Mouse (Mus musculus): ENCODE results near the gene Smyd4. TPM values are rescaled to one million over a fixed set of nuclear protein-coding genes. Genes with fewer than 3 reads are reported as not detected.
A peak's percentile ranks its signal among the peaks of the same experiment; 100 is the strongest.

The Smyd4 gene
- total RNA-seq (2021), result 10 to 100 TPM; 13.2 to 16.4 TPM

- peak; percentile 93 to 96 for DNase-seq (ENCODE audit: low spot score in 2 of 2)
- intact Hi-C loops (cut with DNase I), result loop anchor here (5.0 kb wide), 1 partner anchor 114 kb away; the partner anchor contains the start of gene Tlcd2
Observed at GRCm38 (mm10) chr11:75348199-75348889, at the start of gene Smyd4, which contains the start of gene Rpa1. Smyd4 (plus strand) TSS chr11:75348433. Rpa1 (minus strand) TSS chr11:75348324.

GRCm38 (mm10) chr11:75298491-75298890, 49.7 kb upstream of the Smyd4 start:
- DNase-seq (ENCODE audit: low spot score in 2 of 2), result no peak
- intact Hi-C loops (cut with DNase I), result no loop called here

GRCm38 (mm10) chr11:75299786-75300185, 48.4 kb upstream of the Smyd4 start:
- no peak for DNase-seq (ENCODE audit: low spot score in 2 of 2)
- intact Hi-C loops (cut with DNase I), result no loop called here

GRCm38 (mm10) chr11:75300954-75301353, 47.3 kb upstream of the Smyd4 start:
- intact Hi-C loops (cut with DNase I), result no loop called here
- no peak for DNase-seq (ENCODE audit: low spot score in 2 of 2)

GRCm38 (mm10) chr11:75304797-75305196, 43.4 kb upstream of the Smyd4 start:
- intact Hi-C loops (cut with DNase I), result no loop called here

GRCm38 (mm10) chr11:75308650-75309049, 39.6 kb upstream of the Smyd4 start:
- intact Hi-C loops (cut with DNase I), result no loop called here

More at GRCm38 (mm10) chr11:75304797-75305196, 43.4 kb upstream of the Smyd4 start:
- DNase-seq (ENCODE audit: low spot score in 2 of 2), result no peak

GRCm38 (mm10) chr11:75310813-75311212, 37.4 kb upstream of the Smyd4 start:
- intact Hi-C loops (cut with DNase I), result no loop called here
- no peak for DNase-seq (ENCODE audit: low spot score in 2 of 2)

More at GRCm38 (mm10) chr11:75308650-75309049, 39.6 kb upstream of the Smyd4 start:
- no peak for DNase-seq (ENCODE audit: low spot score in 2 of 2)

- DNase-seq (ENCODE audit: low spot score in 2 of 2), result no peak
- intact Hi-C loops (cut with DNase I), result no loop called here
Observed at GRCm38 (mm10) chr11:75311751-75312150, 36.5 kb upstream of the Smyd4 start.

GRCm38 (mm10) chr11:75313834-75314233, 34.4 kb upstream of the Smyd4 start:
- intact Hi-C loops (cut with DNase I), result no loop called here
- DNase-seq (ENCODE audit: low spot score in 2 of 2), result no peak

- no peak for DNase-seq (ENCODE audit: low spot score in 2 of 2)
- intact Hi-C loops (cut with DNase I), result no loop called here
Observed at GRCm38 (mm10) chr11:75318351-75319221, 29.6 kb upstream of the Smyd4 start.

- intact Hi-C loops (cut with DNase I), result no loop called here
- no peak for DNase-seq (ENCODE audit: low spot score in 2 of 2)
Observed at GRCm38 (mm10) chr11:75319246-75319645, 29.0 kb upstream of the Smyd4 start.

- no peak for DNase-seq (ENCODE audit: low spot score in 2 of 2)
- intact Hi-C loops (cut with DNase I), result no loop called here
Observed at GRCm38 (mm10) chr11:75323326-75323737, 24.9 kb upstream of the Smyd4 start.

- no peak for DNase-seq (ENCODE audit: low spot score in 2 of 2)
- intact Hi-C loops (cut with DNase I), result no loop called here
Observed at GRCm38 (mm10) chr11:75324433-75324832, 23.8 kb upstream of the Smyd4 start.

GRCm38 (mm10) chr11:75325116-75325968, 22.9 kb upstream of the Smyd4 start:
- intact Hi-C loops (cut with DNase I), result no loop called here
- no peak for DNase-seq (ENCODE audit: low spot score in 2 of 2)

GRCm38 (mm10) chr11:75325969-75326311, 22.3 kb upstream of the Smyd4 start:
- intact Hi-C loops (cut with DNase I), result no loop called here
- DNase-seq (ENCODE audit: low spot score in 2 of 2), result no peak

- intact Hi-C loops (cut with DNase I), result no loop called here
- no peak for DNase-seq (ENCODE audit: low spot score in 2 of 2)
Observed at GRCm38 (mm10) chr11:75336676-75337075, 11.6 kb upstream of the Smyd4 start.

GRCm38 (mm10) chr11:75337246-75337645, 11.0 kb upstream of the Smyd4 start:
- intact Hi-C loops (cut with DNase I), result no loop called here
- DNase-seq (ENCODE audit: low spot score in 2 of 2), result no peak

GRCm38 (mm10) chr11:75340076-75340475, 8.2 kb upstream of the Smyd4 start:
- intact Hi-C loops (cut with DNase I), result no loop called here
- no peak for DNase-seq (ENCODE audit: low spot score in 2 of 2)

GRCm38 (mm10) chr11:75340698-75341345, 7.4 kb upstream of the Smyd4 start:
- intact Hi-C loops (cut with DNase I), result no loop called here

More at GRCm38 (mm10) chr11:75340698-75341345, 7.4 kb upstream of the Smyd4 start:
- no peak for DNase-seq (ENCODE audit: low spot score in 2 of 2)

All from left cerebral cortex, postnatal 36 days (tissue).